Mouse (Mus musculus) midbrain, embryonic 14.5 days (tissue): Measurements from ENCODE around the gene D430041D05Rik. TPM values are rescaled to one million over a fixed set of nuclear protein-coding genes. Genes with fewer than 3 reads are reported as not detected.
"Not testable (repeated sequence)": the region's sequence is repeated elsewhere in the genome, so short reads cannot be mapped to it uniquely, and the experiment has no call there.

Source experiments
- ATAC-seq: fragments of 200-750 bp; cut with Nextera tagmentation; 2 replicates; pipeline ENCODE4 v1.8.0; 2017; ENCODE audit warnings: moderate number of reproducible peaks, moderate library complexity; ENCODE audit not compliant: low FRiP score, low TSS enrichment
- DNase-seq: peaks from one replicate; pipeline ENCODE4 v3.0.0-alpha.2; 2015
- H3K27ac ChIP-seq: fragments of 300-500 bp; sonication (generic); replicated peaks from 2 replicates; pipeline ENCODE4 v1.5.1; 2014; ENCODE audit warnings: mild to moderate bottlenecking, low read depth, low read length, moderate library complexity
- H3K27me3 ChIP-seq: fragments of 300-500 bp; sonication (generic); 2 replicates; pipeline ENCODE4 v1.6.1; 2014; ENCODE audit warnings: low read length, control low read depth, mixed read lengths; ENCODE audit not compliant: control insufficient read depth, insufficient read depth
- H3K36me3 ChIP-seq: fragments of 300-500 bp; sonication (generic); 2 replicates; pipeline ENCODE4 v1.6.1; 2014; ENCODE audit warnings: low read length, control low read depth; ENCODE audit not compliant: control insufficient read depth, insufficient read depth
- H3K4me1 ChIP-seq: fragments of 300-500 bp; sonication (generic); 2 replicates; pipeline ENCODE4 v1.6.1; 2014; ENCODE audit warnings: mild to moderate bottlenecking, antibody characterized with exemption, low read length, control low read depth; ENCODE audit not compliant: control insufficient read depth, insufficient read depth
- H3K4me2 ChIP-seq: fragments of 300-500 bp; sonication (generic); 2 replicates; pipeline ENCODE4 v1.6.1; 2014; ENCODE audit warnings: mild to moderate bottlenecking, low read length, moderate library complexity
- H3K4me3 ChIP-seq: fragments of 300-500 bp; sonication (generic); replicated peaks from 2 replicates; pipeline ENCODE4 v1.5.1; 2014; ENCODE audit warnings: low read depth, low read length
- H3K9ac ChIP-seq: fragments of 300-500 bp; sonication (generic); replicated peaks from 2 replicates; pipeline ENCODE4 v1.6.1; 2014; ENCODE audit warnings: mild to moderate bottlenecking, low read length, moderate library complexity
- H3K9me3 ChIP-seq: fragments of 300-500 bp; sonication (generic); 2 replicates; pipeline ENCODE4 v1.6.1; 2016; ENCODE audit warnings: low read length, control low read depth, mixed read lengths; ENCODE audit not compliant: control insufficient read depth
- WGBS: fragments of 180-500 bp; shearing (Covaris S2); extraction: QIAGEN DNeasy Blood & Tissue Kit; methylation state at CpG from one replicate; pipeline ENCODE4 v1.1.7; 2014; 5-methylcytosine and 5-hydroxymethylcytosine counted together
- polyA plus RNA-seq: library from polyadenylated mRNA; unstranded; fragments of >200 nt; fragmentation: Nextera tagmentation; extraction: Ambion mirVana; gene quantifications from 2 replicates; pipeline ENCODE4 v1.2.1, GENCODE M21; 2014

The D430041D05Rik gene
- polyA plus RNA-seq, 1 experiment from 2014 or later, result 12.0 TPM

- Histone ChIP-seq H3K4me1 (no peaks in the 10 kb centered on the region), H3K4me3 (no peak overlapping the region), H3K27me3 (no peaks in the 10 kb centered on the region), H3K9ac (no peak overlapping the region), H3K36me3 (no peaks in the 10 kb centered on the region), H3K4me2 (no peak overlapping the region), H3K9me3 (no peaks in the 10 kb centered on the region), H3K27ac (no peak overlapping the region)
- ATAC-seq, result no peak
- WGBS, result 15% methylated on average over 1 of the region's 1 CpGs
- no peak for DNase-seq
Measured at GRCm38 (mm10) chr2:104099946-104100345, 310.9 kb downstream of the D430041D05Rik start.

- H3K9me3 ChIP-seq, result no peaks in the 10 kb centered on the region
- no peaks in the 10 kb centered on the region for H3K36me3 ChIP-seq
- ATAC-seq (no peak), DNase-seq (no peak)
- H3K9ac ChIP-seq, result no peak overlapping the region
- H3K27ac ChIP-seq, result no peak overlapping the region
- H3K4me3 ChIP-seq, result no peak overlapping the region
- H3K4me2 ChIP-seq, result no peak overlapping the region
- WGBS, result 96% methylated on average over 2 of the region's 2 CpGs
- no peaks in the 10 kb centered on the region for H3K4me1 ChIP-seq
- no peaks in the 10 kb centered on the region for H3K27me3 ChIP-seq
Measured at GRCm38 (mm10) chr2:104099231-104099585, 311.6 kb downstream of the D430041D05Rik start.

- Histone ChIP-seq H3K27me3 (no peaks in the 10 kb centered on the region), H3K9ac (no peak overlapping the region), H3K4me2 (no peak overlapping the region), H3K36me3 (no peaks in the 10 kb centered on the region), H3K4me1 (no peaks in the 10 kb centered on the region), H3K27ac (no peak overlapping the region), H3K4me3 (no peak overlapping the region), H3K9me3 (no peaks in the 10 kb centered on the region)
- ATAC-seq (no peak), DNase-seq (no peak)
- WGBS, result 44% methylated on average over 3 of the region's 3 CpGs
Measured at GRCm38 (mm10) chr2:104098529-104099230, 312.1 kb downstream of the D430041D05Rik start.

DNA sequence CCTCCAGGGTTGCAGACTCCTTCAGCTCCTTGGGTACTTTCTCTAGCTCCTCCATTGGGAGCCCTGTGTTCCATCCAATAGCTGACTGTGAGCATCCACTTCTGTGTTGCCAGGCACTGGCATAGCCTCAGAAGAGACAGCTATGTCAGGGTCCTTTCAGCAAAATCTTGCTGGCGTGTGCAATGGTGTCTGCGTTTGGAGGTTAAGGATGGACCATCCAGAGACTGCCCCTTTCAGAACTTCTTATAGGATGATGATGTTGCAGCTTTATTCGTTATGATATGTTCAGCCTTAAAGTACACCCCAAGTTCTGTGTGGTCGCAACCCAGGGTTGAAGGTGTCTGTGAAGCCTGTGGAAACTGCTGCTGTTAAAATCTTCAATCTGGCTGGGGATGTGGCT lies 313.4 kb downstream of the D430041D05Rik start:
- not testable (repeated sequence) for ATAC-seq, H3K27ac ChIP-seq, H3K27me3 ChIP-seq, H3K36me3 ChIP-seq, H3K4me2 ChIP-seq, H3K9me3 ChIP-seq, H3K4me3 ChIP-seq, H3K9ac ChIP-seq, H3K4me1 ChIP-seq, DNase-seq
- 93% methylated on average over 4 of the region's 4 CpGs for WGBS

GRCm38 (mm10) chr2:104096796-104097195 lies 314.0 kb downstream of the D430041D05Rik start:
- not testable (repeated sequence) for H3K9ac ChIP-seq, H3K36me3 ChIP-seq, H3K4me1 ChIP-seq, H3K27ac ChIP-seq, DNase-seq, H3K4me3 ChIP-seq, H3K27me3 ChIP-seq, H3K9me3 ChIP-seq, ATAC-seq
- 62% methylated on average over 1 of the region's 1 CpGs for WGBS
- peak overlapping the region; percentile 8; the same call in 1 of the 2 replicates for H3K4me2 ChIP-seq

DNA sequence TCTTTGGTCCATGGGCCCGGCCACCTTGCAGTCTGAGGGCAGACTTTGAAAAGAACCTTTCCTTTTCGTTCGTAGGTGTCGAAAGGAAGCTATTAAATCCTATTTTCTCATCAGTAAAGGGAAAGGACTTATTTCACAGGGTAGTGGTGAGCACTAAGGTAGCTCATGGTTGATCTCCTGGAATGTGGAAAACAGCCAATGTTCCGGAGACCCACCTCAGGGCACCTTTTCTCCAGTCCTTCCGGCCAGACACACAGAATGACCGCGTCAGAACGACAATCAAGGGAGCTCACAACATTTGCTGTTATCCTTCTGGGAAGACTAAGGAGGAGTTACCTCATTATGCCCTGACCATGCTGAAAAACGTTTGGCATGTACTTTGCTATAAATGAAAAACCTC lies 314.6 kb downstream of the D430041D05Rik start:
- H3K27me3 ChIP-seq, result no peaks in the 10 kb centered on the region
- no peaks in the 10 kb centered on the region for H3K4me1 ChIP-seq
- peak overlapping the region; percentile 61 for H3K27ac ChIP-seq
- DNase-seq, result peak; percentile 7
- peak overlapping the region; percentile 65 for H3K4me2 ChIP-seq
- ATAC-seq, result no peak
- H3K9ac ChIP-seq, result peak overlapping the region; percentile 52
- no peaks in the 10 kb centered on the region for H3K9me3 ChIP-seq
- no peaks in the 10 kb centered on the region for H3K36me3 ChIP-seq
- WGBS, result 34% methylated on average over 10 of the region's 10 CpGs
- peak overlapping the region; percentile 35 for H3K4me3 ChIP-seq

DNA sequence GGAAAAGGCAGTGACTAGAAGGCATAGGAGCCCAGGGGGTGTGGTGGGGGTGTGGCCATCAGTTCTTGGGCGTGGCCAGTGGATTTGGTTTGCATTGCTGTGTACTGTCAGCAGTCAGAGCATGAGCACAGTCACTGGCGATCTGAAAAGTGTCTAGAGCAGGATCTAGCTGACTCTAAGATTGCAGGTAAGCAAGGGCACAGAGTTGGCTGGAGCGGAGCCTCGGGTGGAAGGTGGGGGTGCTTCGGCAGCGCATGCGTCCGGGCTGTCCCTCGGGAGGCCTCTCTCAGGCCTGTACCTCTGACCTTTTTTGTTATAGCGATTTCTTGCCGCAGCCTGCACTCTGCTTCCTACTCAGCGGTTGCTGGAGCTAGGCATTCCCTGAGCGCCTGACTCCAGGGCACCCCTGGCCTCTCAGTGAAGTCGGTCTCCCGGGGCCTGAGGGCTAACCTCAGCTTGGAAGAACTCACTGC lies 315.0 kb downstream of the D430041D05Rik start, which contains the start of gene Cd59a:
Gene Cd59a (plus strand): TSS at position 61 of the 473 bp plus-strand sequence.
- Histone ChIP-seq H3K27me3 (no peaks in the 10 kb centered on the region), H3K36me3 (no peaks in the 10 kb centered on the region), H3K27ac (peak within 1 kb of the TSS; percentile 61), H3K4me3 (peak within 1 kb of the TSS; percentile 35), H3K4me2 (peak within 1 kb of the TSS; percentile 65), H3K4me1 (no peaks in the 10 kb centered on the region), H3K9ac (peak within 1 kb of the TSS; percentile 52), H3K9me3 (no peaks in the 10 kb centered on the region)
- ATAC-seq (peak; percentile 85), DNase-seq (peak; percentile 79)
- 11% methylated on average over 15 of the region's 15 CpGs for WGBS

DNA sequence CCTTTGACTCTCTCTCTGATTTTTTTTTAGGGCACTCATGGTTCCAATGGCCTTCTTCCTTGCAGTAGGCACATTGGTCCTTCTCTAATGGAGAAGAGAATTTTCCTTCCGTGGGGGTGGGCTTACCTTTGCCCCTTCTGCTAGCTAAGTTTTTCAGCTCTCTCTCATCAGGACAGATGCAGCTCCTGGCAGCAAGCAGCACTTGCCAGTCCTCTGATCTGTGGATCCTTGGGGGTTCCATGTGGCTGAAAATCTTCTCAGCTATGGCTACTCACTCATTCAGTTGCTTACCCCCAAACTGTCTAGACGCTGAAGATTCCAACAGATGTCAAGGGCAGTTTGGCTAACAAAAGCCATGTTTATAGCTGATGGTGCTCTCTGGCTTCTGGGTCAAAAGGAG lies 317.5 kb downstream of the D430041D05Rik start:
- Histone ChIP-seq H3K27ac (no peak overlapping the region), H3K9ac (no peak overlapping the region), H3K4me1 (no peaks in the 10 kb centered on the region), H3K4me3 (no peak overlapping the region), H3K4me2 (no peak overlapping the region), H3K27me3 (no peaks in the 10 kb centered on the region), H3K9me3 (no peaks in the 10 kb centered on the region), H3K36me3 (no peaks in the 10 kb centered on the region)
- DNase-seq, result no peak
- WGBS, result 89% methylated on average over 2 of the region's 2 CpGs
- no peak for ATAC-seq
